Mouse (Mus musculus) ES-E14 (cell line): ENCODE results near the gene Tex22. TPM values are rescaled to one million over a fixed set of nuclear protein-coding genes. Genes with fewer than 3 reads are reported as not detected.
A peak's percentile ranks its signal among the peaks of the same experiment; 100 is the strongest.

Experiments
- DNase-seq: peaks from one replicate; pipeline ENCODE4 v3.0.0-alpha.2; 2013; ENCODE audit warnings: low read depth, low spot score
- H3K27ac ChIP-seq: 2 replicates; pipeline ENCODE4 v1.5.1; 2012; ENCODE audit warnings: low read depth, mild to moderate bottlenecking, low read length, moderate library complexity, mixed read lengths; ENCODE audit not compliant: poor library complexity, insufficient read depth, severe bottlenecking
- H3K36me3 ChIP-seq: 2 replicates; pipeline ENCODE4 v1.6.1; 2012; ENCODE audit warnings: mild to moderate bottlenecking, low read length, moderate library complexity, mixed read lengths; ENCODE audit not compliant: control insufficient read depth, poor library complexity, insufficient read depth, severe bottlenecking
- H3K4me1 ChIP-seq, 2 experiments: fragments of 150-350 bp in 1 of 2; sonication (generic) in 1 of 2; 2 replicates each; pipeline ENCODE4 v1.6.1; 2012; ENCODE audit warnings: low read length in 2 of 2, mild to moderate bottlenecking in 1 of 2, mixed read lengths in 1 of 2; ENCODE audit not compliant: control insufficient read depth in 2 of 2, insufficient read depth in 2 of 2, poor library complexity in 1 of 2
- H3K4me3 ChIP-seq, 2 experiments: fragments of 150-350 bp in 1 of 2; sonication (generic) in 1 of 2; 2 replicates each; pipeline ENCODE4 v1.5.1; 2012; ENCODE audit warnings: low read length in 2 of 2, low read depth in 1 of 2, mild to moderate bottlenecking in 1 of 2, mixed read lengths in 1 of 2; ENCODE audit not compliant: insufficient read depth in 1 of 2, poor library complexity in 1 of 2, severe bottlenecking in 1 of 2
- H3K9ac ChIP-seq: 2 replicates; pipeline ENCODE4 v1.6.1; 2012; ENCODE audit warnings: low read depth, mild to moderate bottlenecking, low read length, mixed read lengths; ENCODE audit not compliant: poor library complexity, insufficient read depth, severe bottlenecking
- H3K9me3 ChIP-seq: fragments of 150-350 bp; sonication (generic); 2 replicates; pipeline ENCODE4 v1.6.1; 2012; ENCODE audit warnings: low read depth, mild to moderate bottlenecking, low read length; ENCODE audit not compliant: control insufficient read depth, insufficient read depth
- CHD2 ChIP-seq: IDR thresholded peaks from 2 replicates; pipeline ENCODE4 v1.6.1; 2014; ENCODE audit warnings: mild to moderate bottlenecking, low read depth, low read length, inconsistent platforms
- HCFC1 ChIP-seq: IDR thresholded peaks from 2 replicates; pipeline ENCODE4 v1.6.1; 2012; ENCODE audit warnings: low read length, inconsistent platforms, borderline replicate concordance; ENCODE audit not compliant: insufficient read depth
- MAFK ChIP-seq: IDR thresholded peaks from 2 replicates; pipeline ENCODE4 v1.6.1; 2014; ENCODE audit warnings: mild to moderate bottlenecking, low read depth, low read length, inconsistent platforms; ENCODE audit not compliant: insufficient read depth
- ZC3H11A ChIP-seq: IDR thresholded peaks from 2 replicates; pipeline ENCODE4 v1.6.1; 2012; ENCODE audit warnings: low read depth, mild to moderate bottlenecking, inconsistent platforms, low read length, borderline replicate concordance
- ZNF384 ChIP-seq: IDR thresholded peaks from 2 replicates; pipeline ENCODE4 v1.6.1; 2012; ENCODE audit warnings: low read depth, low read length, inconsistent platforms
- in situ Hi-C, 2 experiments: fragments of 600-800 bp; cut with MboI; formaldehyde crosslinking; loops; one replicate each; pipeline ENCODE4 v1.15.1; 2025; ENCODE audit warnings: low sequenced_read_pairs in 2 of 2, inconsistent platforms in 1 of 2; ENCODE audit not compliant: unreplicated experiment in 2 of 2
- total RNA-seq: library from RNA; depleted of rRNA; stranded (reverse); fragments of 300-350 nt; gene quantifications from 2 replicates; pipeline ENCODE4 v1.2.3, GENCODE M21; 2012

Tex22 gene
- total RNA-seq, 1 experiment: 0.22 TPM

DNA sequence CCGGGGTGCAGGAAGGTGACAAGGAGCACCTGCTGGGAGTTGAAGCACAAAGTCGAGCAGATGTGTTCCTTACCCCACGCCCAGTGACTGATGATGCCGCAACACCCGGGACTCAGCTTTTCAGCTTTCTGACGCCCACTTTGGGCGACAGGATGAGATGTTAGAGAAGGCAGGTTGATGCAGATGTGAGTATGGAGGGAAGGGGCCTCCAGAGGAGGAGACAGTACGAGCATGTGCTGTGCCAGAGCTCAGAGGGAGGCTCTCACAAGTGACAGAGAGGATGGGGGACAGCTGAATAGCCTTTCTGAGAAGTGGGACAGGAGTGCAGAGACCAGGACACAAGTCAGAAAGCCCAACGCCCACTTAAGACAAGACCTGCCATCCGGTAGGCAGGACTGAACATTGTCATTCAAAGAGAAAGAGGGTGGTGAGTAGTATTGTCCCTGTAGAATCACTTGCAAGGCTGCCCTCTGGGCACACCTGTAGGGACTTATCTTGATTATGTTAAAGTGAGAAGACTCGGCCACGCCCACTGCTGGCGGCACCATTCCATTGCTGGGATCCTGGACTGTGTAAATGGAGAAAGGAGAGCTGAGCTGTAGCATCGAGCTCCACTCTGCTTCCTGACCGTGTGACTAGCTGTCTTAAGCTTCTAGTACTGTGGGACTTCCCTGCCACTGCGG is 40.7 kb downstream of the Tex22 start:
- DNase-seq: peak; percentile 88
- no peaks in the 10 kb centered on the region for H3K9me3 ChIP-seq
- no peak overlapping the region for H3K4me3 ChIP-seq
- peak overlapping the region; percentile 65 for H3K27ac ChIP-seq
- peaks cover 52% of the 10 kb centered on the region for H3K36me3 ChIP-seq
- TF ChIP-seq CHD2 (no peak), ZC3H11A (no peak), ZNF384 (no peak), HCFC1 (no peak)
- H3K4me1 ChIP-seq: peaks cover 13 to 31% of the 10 kb centered on the region in 2 experiments
- H3K9ac ChIP-seq: no peak overlapping the region
- in situ Hi-C loops: no loop called here

GRCm38 (mm10) chr12:113119516-113120410 is 45.5 kb downstream of the Tex22 start:
- Histone ChIP-seq H3K4me3 (no peak overlapping the region), H3K27ac (no peak overlapping the region; the same call in 1 of the 2 replicates), H3K36me3 (peaks cover 79% of the 10 kb centered on the region), H3K9ac (no peak overlapping the region), H3K9me3 (no peaks in the 10 kb centered on the region), H3K4me1 (peaks cover 3 to 4% of the 10 kb centered on the region in 2 experiments)
- peak; percentile 74 for DNase-seq
- in situ Hi-C loops: no loop called here
- TF ChIP-seq MAFK (no peak), HCFC1 (no peak), ZNF384 (no peak), CHD2 (no peak), ZC3H11A (no peak)

GRCm38 (mm10) chr12:113124726-113125125 is 50.4 kb downstream of the Tex22 start:
- no peak overlapping the region for H3K9ac ChIP-seq
- TF ChIP-seq ZNF384: no peak
- no peak for TF ChIP-seq CHD2
- TF ChIP-seq HCFC1: no peak
- TF ChIP-seq ZC3H11A: no peak
- TF ChIP-seq MAFK: no peak
- in situ Hi-C loops: no loop called here

DNA sequence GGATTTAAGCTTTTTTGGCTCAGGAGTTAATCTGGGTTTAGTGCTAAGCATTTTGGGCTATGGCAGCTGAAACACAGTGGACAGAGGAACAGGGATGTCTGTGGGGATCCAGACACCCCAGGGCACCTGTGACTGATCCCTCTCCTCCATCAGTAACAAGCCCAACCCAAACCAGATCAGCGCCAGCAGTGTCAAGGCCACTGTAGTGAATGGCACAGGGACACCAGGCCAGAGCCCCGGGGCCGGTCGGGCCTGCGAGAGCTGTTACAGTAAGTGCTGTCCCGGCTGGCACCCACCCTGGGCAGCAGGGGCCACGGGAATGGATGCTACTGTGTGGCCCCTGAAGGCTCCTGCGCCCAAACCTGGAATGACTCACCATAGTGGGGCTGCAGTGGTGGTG is 56.4 kb downstream of the Tex22 start:
- H3K27ac ChIP-seq: no peak overlapping the region
- TF ChIP-seq HCFC1 (no peak), CHD2 (no peak), ZNF384 (no peak), ZC3H11A (no peak), MAFK (no peak)
- DNase-seq: no peak
- in situ Hi-C loops: no loop called here
- H3K9ac ChIP-seq: no peak overlapping the region
- H3K9me3 ChIP-seq: no peaks in the 10 kb centered on the region
- no peak overlapping the region for H3K4me3 ChIP-seq
- peaks cover 96% of the 10 kb centered on the region for H3K36me3 ChIP-seq
- 0 out of 4 replicates have a peak, but pooled peaks cover 0 to 2% of the 10 kb centered on the region in 2 experiments for H3K4me1 ChIP-seq

More at GRCm38 (mm10) chr12:113124726-113125125, 50.4 kb downstream of the Tex22 start:
- no peak for DNase-seq
- Histone ChIP-seq H3K27ac (no peak overlapping the region), H3K36me3 (peaks cover 92% of the 10 kb centered on the region), H3K4me1 (no peaks in the 10 kb centered on the region), H3K4me3 (no peak overlapping the region), H3K9me3 (no peaks in the 10 kb centered on the region)
